Mouse (Mus musculus) megakaryocyte, embryonic 14.5 days (primary cell): ENCODE measurements around the gene Igsf8.

Source experiments
- FLI1 ChIP-seq: IDR thresholded peaks from 2 replicates; pipeline ENCODE4 v1.6.1; 2012; ENCODE audit warnings: low read length, inconsistent platforms, mixed read lengths
- GATA1 ChIP-seq: IDR thresholded peaks from 3 replicates; pipeline ENCODE4 v1.6.1; 2012; ENCODE audit warnings: mixed read lengths, low read length, inconsistent platforms, borderline replicate concordance

- TF ChIP-seq GATA1, result no peak
- TF ChIP-seq FLI1, result no peak
Observed at GRCm38 (mm10) chr1:172331422-172331947, 70.0 kb downstream of the Igsf8 start.
